In the genomic region with DNA sequence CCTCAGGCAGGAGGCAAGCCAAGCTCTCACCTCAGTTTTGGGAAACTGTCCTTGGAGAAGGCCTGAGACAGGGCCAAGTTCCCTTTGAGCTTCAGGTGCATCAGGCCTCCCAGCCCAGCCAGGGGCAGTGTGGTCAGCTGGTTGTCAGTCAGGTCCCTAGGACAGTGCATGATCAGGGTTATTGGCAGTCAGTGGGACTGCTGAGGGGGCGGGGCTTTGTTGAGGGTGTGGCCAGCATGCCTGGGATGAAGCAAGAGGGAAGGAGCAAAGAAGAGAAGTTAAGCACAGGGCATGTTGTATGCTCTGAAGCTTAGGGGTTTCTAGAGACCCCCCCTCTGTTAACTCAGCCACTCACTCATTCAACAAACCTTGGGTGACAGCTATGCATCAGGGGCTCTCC, we compare ENCODE assay signal across 12 mouse cellular contexts. TPM values are rescaled to one million over a fixed set of nuclear protein-coding genes. Genes with fewer than 3 reads are reported as not detected.
A peak's percentile ranks its signal among the peaks of the same experiment; 100 is the strongest.
DNase-seq lines count a peak whose midpoint lies in the region; TF ChIP-seq lines count a peak whose summit lies in the region.
"Had no signal": no experiment of that assay in that cellular context is flagged by ENCODE, and none has a peak within 500 bp of the region (broad histone marks: within the 10 kb centered on the region; RNA-seq: fewer than 3 reads in every experiment).

No protein-coding gene starts in this region.

- no peaks in the 10 kb centered on the region for H3K4me1 ChIP-seq in liver, adult 2 months (ENCODE audit: control insufficient read depth, insufficient read depth, low read length)

- TF ChIP-seq CTCF in liver, adult 2 months (IDR thresholded peaks at IDR 0.05; ENCODE audit: low read depth, low read length) = no peak

- TF ChIP-seq POLR2A in liver, adult 2 months (IDR thresholded peaks at IDR 0.05; ENCODE audit: extremely low read depth, insufficient read depth, low read length) = no peak

- H3K27ac ChIP-seq in liver, adult 2 months (replicated peaks; ENCODE audit: insufficient read depth, low read depth, low read length) = no peak overlapping the region
- H3K27ac ChIP-seq: liver, embryonic 14.5 days had no signal

- no peaks in the 10 kb centered on the region for H3K27me3 ChIP-seq in liver, adult 2 months (ENCODE audit: control insufficient read depth, insufficient read depth, low read length)

- H3K9ac ChIP-seq in liver, adult 2 months (ENCODE audit: low read depth, low read length) = no peak overlapping the region
- H3K9ac ChIP-seq: liver, embryonic 14.5 days had no signal

- no peaks in the 10 kb centered on the region for H3K79me2 ChIP-seq in liver, adult 2 months (ENCODE audit: control insufficient read depth, insufficient read depth, low read length)

- intact Hi-C loops in heart, postnatal 36 days (cut with DNase I) = no loop called here

- WGBS in liver, adult 2 months = 0% methylated on average over 1 of the region's 1 CpGs

- H3K4me3 ChIP-seq in liver, adult 2 months (ENCODE audit: insufficient read depth, low read depth, low read length) = no peak overlapping the region

- peak; percentile 56 for DNase-seq in adrenal gland, postnatal 14 days
- DNase-seq in adrenal gland, adult 18-20 months (ENCODE audit: low spot score in 2 of 2) = no peak
- peak; percentile 18 to 41 for DNase-seq in kidney, postnatal 25 days
- DNase-seq in kidney, adult 18-20 months = no peak
- DNase-seq in 3T3-L1 (ENCODE audit: low read depth, low spot score) = peak; percentile 37
- DNase-seq in liver, adult 2 months (ENCODE audit: extremely low read depth, low read depth, low spot score) = peak; percentile 25
- DNase-seq in layer of hippocampus, postnatal 25 days (ENCODE audit: extremely low spot score in 1 of 2, low spot score in 1 of 2) = no peak
- DNase-seq in heart, postnatal 36 days = no peak
- DNase-seq: gastrocnemius, postnatal 36 days; spleen, adult 18-20 months; thymus, postnatal 36 days had no signal

- H3K36me3 ChIP-seq in liver, adult 2 months (ENCODE audit: control insufficient read depth, insufficient read depth, low read length) = no peaks in the 10 kb centered on the region

RNA-seq across cellular contexts. Expression of a gene that starts 33.6 kb away (rescaled TPM):
- 5.3 and 5.9 TPM in 2 replicates for total RNA-seq in adrenal gland, postnatal 14 days (2021)
- under 1 TPM; 0.40 to 0.67 TPM for total RNA-seq in adrenal gland, adult 18-20 months (2021)
- 1.1 and 1.8 TPM in 2 replicates for total RNA-seq in liver, adult 2 months (2014; rRNA removed)
- polyA plus RNA-seq in liver, adult 2 months (2012; rRNA removed) = 0.19 and 0.43 TPM in 2 replicates
- total RNA-seq in layer of hippocampus, postnatal 25 days (2021) = 1 to 10 TPM; 2.0 to 2.4 TPM
- total RNA-seq in heart, postnatal 36 days (2021) = 1 to 10 TPM; 7.2 to 7.3 TPM

RNA-seq across cellular contexts. Expression of a gene that starts 40.2 kb away (rescaled TPM):
- 10.0 and 16.1 TPM in 2 replicates for total RNA-seq in adrenal gland, postnatal 14 days (2021)
- total RNA-seq in adrenal gland, adult 18-20 months (2021) = 10 to 100 TPM; 10.7 to 12.1 TPM
- 4.7 and 5.0 TPM in 2 replicates for total RNA-seq in liver, adult 2 months (2014; rRNA removed)
- polyA plus RNA-seq in liver, adult 2 months (2012; rRNA removed) = 1.4 and 2.2 TPM in 2 replicates
- 10 to 100 TPM; 68.5 to 75.8 TPM for total RNA-seq in layer of hippocampus, postnatal 25 days (2021)
- 100 to 1,000 TPM; 150 to 160 TPM for total RNA-seq in heart, postnatal 36 days (2021)

Comparison
In these comparisons a context has a peak if more than half of its experiments do, and no peak if none do; other contexts are left out.
1. DNase-seq: peak in adrenal gland, postnatal 14 days (single experiment), kidney, postnatal 25 days (2 of 2), 3T3-L1 (single experiment) and liver, adult 2 months (single experiment); none in adrenal gland, adult 18-20 months (0 of 2), kidney, adult 18-20 months (single experiment), layer of hippocampus, postnatal 25 days (0 of 2) and heart, postnatal 36 days (0 of 2).